Mouse (Mus musculus): ENCODE data around the gene Lrrc3c.

The Lrrc3c gene

GRCm38 (mm10) chr11:98628706-98629105, 30.6 kb downstream of the Lrrc3c start:
- no peak for DNase-seq (ENCODE audit: low read depth, low spot score)

- DNase-seq (ENCODE audit: low read depth, low spot score): no peak
Observed at GRCm38 (mm10) chr11:98630646-98631045, 32.6 kb downstream of the Lrrc3c start.

- DNase-seq (ENCODE audit: low read depth, low spot score): peak; percentile 43
Observed at GRCm38 (mm10) chr11:98635312-98635970, 37.4 kb downstream of the Lrrc3c start.

- no peak for DNase-seq (ENCODE audit: low read depth, low spot score)
Observed at GRCm38 (mm10) chr11:98637501-98637900, 39.4 kb downstream of the Lrrc3c start.

GRCm38 (mm10) chr11:98640091-98640490, 42.0 kb downstream of the Lrrc3c start:
- no peak for DNase-seq (ENCODE audit: low read depth, low spot score)

GRCm38 (mm10) chr11:98644757-98645156, 46.7 kb downstream of the Lrrc3c start:
- no peak for DNase-seq (ENCODE audit: low read depth, low spot score)

- DNase-seq (ENCODE audit: low read depth, low spot score): no peak
Observed at GRCm38 (mm10) chr11:98645946-98646345, 47.9 kb downstream of the Lrrc3c start.

- DNase-seq (ENCODE audit: low read depth, low spot score): no peak
Observed at GRCm38 (mm10) chr11:98646459-98646858, 48.4 kb downstream of the Lrrc3c start, which contains the start of gene Gsdma2. TSS of gene Gsdma2 (plus strand) at chr11:98646759.
